Mouse (Mus musculus): ENCODE data around the gene Znrf4.

The Znrf4 gene

DNA sequence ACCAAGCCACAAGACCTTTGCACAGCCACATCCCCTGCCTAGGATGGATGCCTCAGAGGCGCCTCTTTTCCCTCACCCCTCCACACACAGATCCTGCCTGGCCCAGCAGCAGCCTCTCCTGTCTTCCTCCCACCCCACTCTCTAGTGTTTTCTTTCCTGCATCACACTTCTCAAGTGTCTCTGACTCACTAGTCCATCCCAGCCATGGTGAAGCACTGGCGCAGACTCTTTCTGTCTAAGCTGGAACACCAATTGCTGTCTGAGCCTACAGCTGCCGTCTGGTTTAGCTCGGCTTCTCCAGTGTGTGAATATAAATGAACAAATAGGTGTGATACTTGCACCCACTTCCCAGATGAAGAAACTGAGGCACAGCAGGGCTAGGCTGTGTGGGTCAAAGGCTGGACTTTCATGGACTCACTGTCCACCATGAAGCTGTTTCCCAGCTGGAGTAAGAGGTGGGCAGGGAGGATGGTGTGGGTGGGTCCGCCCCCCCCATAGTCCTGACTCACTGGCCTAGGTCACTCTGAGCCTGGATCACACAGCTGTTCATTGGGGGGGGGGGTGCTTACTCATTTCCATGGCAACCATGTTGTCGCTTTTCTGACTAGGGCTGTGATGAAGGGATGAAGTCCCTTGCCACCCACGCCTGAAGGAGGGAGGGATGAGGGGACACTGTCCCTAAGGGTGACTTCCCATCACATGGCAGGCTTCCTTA lies 21.6 kb downstream of the Znrf4 start:
- no peak for DNase-seq (ENCODE audit: low spot score in 2 of 2)

- DNase-seq (ENCODE audit: low spot score in 2 of 2) = no peak
These were observed 24.2 kb downstream of the Znrf4 start for GRCm38 (mm10) chr17:56488028-56488427.

DNA sequence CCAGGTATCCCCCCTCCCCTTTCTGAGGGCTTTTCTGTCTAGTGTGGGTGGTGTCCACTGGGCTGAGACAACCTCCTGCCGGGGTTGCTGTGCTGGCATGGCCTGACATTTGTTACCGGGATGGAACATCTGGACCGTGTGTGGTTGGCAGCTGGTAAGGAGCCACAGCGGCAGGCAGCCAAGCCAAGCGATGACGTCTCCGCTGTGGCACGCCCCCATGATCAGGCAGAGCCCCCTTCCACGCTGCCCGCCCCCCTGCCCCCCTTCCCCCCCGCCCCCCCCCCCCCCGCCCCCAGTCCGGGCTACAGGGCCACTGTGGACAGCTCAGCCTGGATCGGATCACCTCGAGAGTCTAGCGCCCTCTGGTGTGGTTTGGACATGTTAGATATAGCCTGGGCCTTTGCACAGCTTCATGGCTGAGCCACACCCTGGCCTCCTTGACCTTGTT lies 24.8 kb downstream of the Znrf4 start:
- peak in 1 of 2 experiments; percentile 60 for DNase-seq (ENCODE audit: low spot score in 2 of 2)

- DNase-seq (ENCODE audit: low spot score in 2 of 2) = no peak
These were observed 26.3 kb downstream of the Znrf4 start for GRCm38 (mm10) chr17:56485926-56486325.

DNA sequence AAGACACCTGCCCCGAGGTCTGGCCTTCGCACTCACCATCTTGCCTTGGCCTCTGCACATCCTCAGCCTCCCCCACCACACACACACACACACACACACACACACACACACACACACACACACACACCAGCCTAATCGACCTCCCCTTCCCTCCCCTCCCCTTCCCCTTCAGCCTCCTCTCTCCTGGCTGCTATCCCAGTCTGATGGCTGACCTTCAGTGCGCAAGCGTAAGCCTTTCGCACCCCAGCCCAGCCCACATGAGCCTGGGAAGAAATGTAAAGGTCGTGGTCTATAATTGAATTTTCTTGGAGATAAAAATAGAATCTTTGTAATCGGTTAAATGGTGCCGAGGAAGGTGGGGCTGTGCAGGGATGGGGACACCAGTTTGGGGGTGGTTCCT lies 27.1 kb downstream of the Znrf4 start:
- DNase-seq (ENCODE audit: low spot score in 2 of 2) = no peak

DNA sequence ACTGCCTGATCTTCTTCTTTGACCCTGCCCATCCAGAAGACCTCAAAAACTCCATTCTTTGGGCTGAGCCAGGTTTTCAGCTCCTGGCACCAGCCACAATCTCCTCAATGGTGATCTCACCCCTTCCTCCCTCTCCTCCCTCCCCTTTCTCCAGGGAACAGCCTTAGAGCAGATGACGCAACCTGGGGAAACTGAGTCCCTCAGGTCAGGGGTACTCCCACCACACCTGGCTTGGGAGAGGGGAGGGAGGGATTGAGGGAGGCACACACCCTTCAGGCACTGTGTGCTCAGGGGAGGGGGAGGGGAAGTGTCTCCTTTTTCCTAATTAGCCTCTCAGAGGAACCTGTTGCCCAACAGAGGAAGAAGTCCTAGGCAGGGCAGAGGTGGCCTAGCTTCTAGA lies 29.6 kb downstream of the Znrf4 start:
- DNase-seq (ENCODE audit: low spot score in 2 of 2) = no peak

GRCm38 (mm10) chr17:56479358-56479757 lies 32.9 kb downstream of the Znrf4 start:
- DNase-seq (ENCODE audit: low spot score in 2 of 2) = peak; percentile 52 to 81

GRCm38 (mm10) chr17:56478191-56478611 lies 34.0 kb downstream of the Znrf4 start:
- DNase-seq (ENCODE audit: low spot score in 2 of 2) = no peak

GRCm38 (mm10) chr17:56477191-56477818 lies 34.9 kb downstream of the Znrf4 start:
- DNase-seq (ENCODE audit: low spot score in 2 of 2) = no peak

- peak; percentile 90 to 93 for DNase-seq (ENCODE audit: low spot score in 2 of 2)
These were observed 35.9 kb downstream of the Znrf4 start, which contains the start of gene Ptprs for GRCm38 (mm10) chr17:56476402-56476752. Gene Ptprs, minus strand, starts transcription at chr17:56476483.

GRCm38 (mm10) chr17:56475584-56476401 lies 36.4 kb downstream of the Znrf4 start:
- peak; percentile 51 to 62 for DNase-seq (ENCODE audit: low spot score in 2 of 2)

GRCm38 (mm10) chr17:56474831-56475581 lies 37.2 kb downstream of the Znrf4 start:
- DNase-seq (ENCODE audit: low spot score in 2 of 2) = no peak

DNA sequence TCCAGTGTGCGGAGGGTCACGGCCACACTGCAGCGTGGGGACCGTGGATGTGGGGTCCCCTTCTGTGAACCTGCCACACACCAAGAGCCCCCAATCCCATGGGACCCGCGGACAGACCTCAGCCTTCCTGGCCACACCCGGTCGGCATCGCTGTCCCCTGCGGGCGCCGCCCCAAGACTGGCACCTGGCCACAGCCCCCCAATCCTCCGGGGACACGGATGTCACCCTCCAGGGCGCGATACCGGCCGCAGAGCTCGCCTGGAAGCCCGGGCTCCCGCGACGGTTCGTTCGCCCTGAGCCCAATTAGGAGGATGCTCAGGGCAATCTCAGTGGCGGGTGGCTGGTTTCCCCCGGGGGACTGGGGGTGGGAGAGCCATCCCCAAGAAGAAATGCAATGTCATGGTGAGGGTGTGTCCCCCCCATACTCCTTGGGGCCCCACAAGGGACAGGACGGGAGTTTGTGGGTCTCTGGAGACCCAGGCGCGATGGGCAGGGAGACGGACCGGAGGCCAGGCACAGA lies 37.9 kb downstream of the Znrf4 start:
- no peak for DNase-seq (ENCODE audit: low spot score in 2 of 2)

DNA sequence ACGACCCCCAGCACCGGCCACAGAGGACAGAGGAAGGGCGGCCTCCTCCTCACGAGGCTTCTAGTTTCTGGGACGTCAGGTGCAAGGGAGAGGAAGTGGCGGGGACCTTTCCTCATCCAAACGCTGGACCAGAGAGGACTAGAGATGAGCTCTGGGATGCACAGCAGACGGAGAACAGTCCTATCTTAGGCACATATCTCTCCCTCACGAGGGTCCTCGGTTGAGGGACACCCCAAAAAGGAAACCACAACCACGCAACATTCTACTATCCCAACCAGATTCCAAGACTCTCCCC lies 38.7 kb downstream of the Znrf4 start:
- no peak for DNase-seq (ENCODE audit: low spot score in 2 of 2)

GRCm38 (mm10) chr17:56472733-56473610 lies 39.3 kb downstream of the Znrf4 start:
- peak; percentile 57 to 70 for DNase-seq (ENCODE audit: low spot score in 2 of 2)

- DNase-seq (ENCODE audit: low spot score in 2 of 2) = no peak
These were observed 40.1 kb downstream of the Znrf4 start for GRCm38 (mm10) chr17:56472121-56472520.

- DNase-seq (ENCODE audit: low spot score in 2 of 2) = no peak
These were observed 41.1 kb downstream of the Znrf4 start for GRCm38 (mm10) chr17:56471136-56471535.

DNA sequence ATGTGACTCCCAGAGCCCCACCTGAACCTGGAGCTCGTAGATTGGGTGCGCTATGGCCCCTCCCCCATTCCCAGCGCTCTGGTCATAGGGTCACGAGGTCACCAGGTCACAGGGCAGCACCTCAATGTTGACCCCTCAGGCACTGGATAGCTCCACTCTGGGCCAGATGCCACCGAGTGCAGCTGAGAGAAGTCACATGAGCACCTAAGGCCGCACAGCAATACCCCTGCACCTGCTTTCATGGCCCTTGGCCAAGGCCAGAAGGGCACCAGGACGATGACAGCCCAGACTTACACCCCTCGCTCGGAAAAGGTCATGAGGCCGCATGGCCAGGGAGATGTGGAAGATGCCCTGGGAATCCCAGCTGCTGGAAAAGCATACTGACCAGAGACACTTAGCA lies 41.7 kb downstream of the Znrf4 start:
- no peak for DNase-seq (ENCODE audit: low spot score in 2 of 2)

- DNase-seq (ENCODE audit: low spot score in 2 of 2) = no peak
These were observed 42.2 kb downstream of the Znrf4 start for GRCm38 (mm10) chr17:56470001-56470436.

GRCm38 (mm10) chr17:56469275-56469674 lies 43.0 kb downstream of the Znrf4 start:
- no peak for DNase-seq (ENCODE audit: low spot score in 2 of 2)

- no peak for DNase-seq (ENCODE audit: low spot score in 2 of 2)
These were observed 43.4 kb downstream of the Znrf4 start for GRCm38 (mm10) chr17:56468870-56469269.

All from thymus, postnatal 10 days (tissue).